Mouse (Mus musculus) monocyte, adult 5-6 weeks (primary cell): ENCODE measurements at regions not wholly inside any gene's neighbourhood (a gene's known extent, or its start where the extent isn't known, plus 50 kb on each side); places are given as distances from the start of the nearest gene placed in this dataset.

ENCODE experiments used
- ATAC-seq: fragments of 153-309, 156-312 bp; replicated peaks from 2 replicates; pipeline ENCODE4 v1.8.0; 2017; ENCODE audit warnings: mild to moderate bottlenecking; ENCODE audit not compliant: low TSS enrichment, insufficient number of reproducible peaks, severe bottlenecking, poor library complexity, low FRiP score

GRCm38 (mm10) chr3:33962938-33963337, 56.8 kb upstream of the Fxr1 start:
- ATAC-seq: no peak

GRCm38 (mm10) chr3:33967184-33967583, 52.6 kb upstream of the Fxr1 start:
- no peak for ATAC-seq
